Mouse (Mus musculus): ENCODE measurements around the gene Thumpd3.

The Thumpd3 gene

DNA sequence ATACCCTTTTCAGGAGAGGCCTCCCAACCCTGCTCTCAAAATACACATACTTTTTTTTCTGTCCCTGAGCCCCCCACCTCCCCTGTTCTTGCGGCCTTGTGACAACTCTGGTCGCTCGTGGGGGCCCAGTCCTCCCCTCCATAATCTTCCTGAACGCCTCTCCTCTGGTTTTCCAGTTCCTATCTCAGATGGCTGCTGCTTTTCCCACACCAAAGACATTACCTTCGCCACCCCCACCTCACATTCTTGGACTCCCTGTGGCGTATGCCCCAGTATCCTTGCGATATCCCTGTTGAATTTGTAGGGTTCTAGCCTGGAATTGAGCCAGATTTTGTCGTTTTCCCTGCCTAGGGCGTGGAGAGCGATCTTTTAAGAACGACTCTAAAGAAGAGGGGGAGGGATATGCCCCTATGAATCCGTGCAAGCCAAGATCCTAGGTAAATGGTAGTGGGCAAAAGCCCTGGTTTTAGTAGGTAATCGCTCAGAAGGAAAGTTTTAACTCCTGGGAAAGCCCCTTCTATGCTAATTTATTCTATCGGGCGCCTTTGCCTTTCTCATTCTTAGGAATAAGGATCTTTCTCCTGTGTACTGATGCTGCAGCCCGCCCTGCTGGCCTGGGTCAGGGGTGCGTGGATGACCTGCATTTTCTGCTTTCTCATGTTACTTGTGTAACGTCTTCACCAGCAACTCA lies 32.2 kb downstream of the Thumpd3 start:
- DNase-seq (ENCODE audit: low read depth, low spot score), result peak; percentile 9

DNA sequence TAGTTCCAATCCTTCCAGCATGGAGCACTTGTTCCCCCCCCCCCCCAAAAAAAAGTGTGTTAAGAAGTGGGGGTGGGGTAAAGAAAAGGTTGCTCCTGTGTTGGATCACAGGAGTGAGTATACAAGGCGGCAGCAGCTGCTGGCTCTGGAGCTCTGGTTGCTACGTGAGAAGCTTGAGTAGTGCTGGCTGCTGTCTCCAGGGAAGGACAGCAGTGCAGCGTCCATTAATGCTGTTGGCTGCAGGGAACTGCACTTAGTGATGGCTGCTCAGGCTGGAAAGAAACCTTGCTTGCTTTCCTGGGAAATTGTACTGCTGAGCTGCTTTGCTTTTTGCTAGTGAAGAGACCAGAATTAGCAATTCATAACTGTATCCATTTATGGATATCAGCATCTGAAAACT lies 33.5 kb downstream of the Thumpd3 start:
- DNase-seq (ENCODE audit: low read depth, low spot score), result peak; percentile 42

DNA sequence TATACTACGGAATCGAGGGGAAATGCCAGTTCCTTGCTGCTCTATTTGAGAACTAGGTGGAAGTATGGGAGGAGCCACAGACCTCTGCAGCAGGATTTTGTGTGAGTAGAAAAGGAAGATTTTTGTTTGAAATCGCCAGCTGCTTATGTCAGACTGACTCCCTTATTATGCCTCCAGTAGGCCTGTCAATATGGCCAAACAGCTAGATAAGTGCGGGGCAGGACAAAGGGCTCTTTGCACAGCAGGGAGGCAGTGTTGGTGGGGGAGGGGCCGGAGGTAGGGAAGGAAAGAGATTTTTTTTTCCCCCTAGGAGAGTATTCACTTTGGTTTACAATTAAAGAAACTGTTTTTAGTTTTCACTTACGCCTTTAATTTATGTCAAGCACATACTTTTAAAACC lies 36.2 kb downstream of the Thumpd3 start:
- DNase-seq (ENCODE audit: low read depth, low spot score), result no peak

- DNase-seq (ENCODE audit: low read depth, low spot score), result no peak
Measured at GRCm38 (mm10) chr6:113084590-113084989, 38.6 kb downstream of the Thumpd3 start.

DNA sequence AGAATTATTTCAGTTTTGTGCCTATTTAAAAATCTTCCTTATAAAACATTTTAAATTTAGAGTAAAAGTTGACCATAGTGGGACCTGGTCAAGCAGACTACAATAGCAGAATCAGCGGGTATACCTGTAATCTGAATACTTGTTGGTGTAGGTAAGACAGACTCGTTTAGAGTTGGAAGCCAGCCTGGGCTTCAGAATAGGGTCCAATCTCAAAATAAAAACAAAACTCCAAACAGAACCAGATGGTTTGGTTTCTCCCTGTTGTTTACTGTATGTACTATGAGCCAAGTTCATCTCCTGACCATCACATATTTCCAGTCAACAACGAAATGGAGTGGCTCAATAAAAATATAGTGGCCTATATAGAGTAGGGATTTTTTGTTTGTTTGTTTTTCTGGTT lies 47.2 kb downstream of the Thumpd3 start:
- DNase-seq (ENCODE audit: low read depth, low spot score), result no peak

GRCm38 (mm10) chr6:113095547-113095946 lies 49.5 kb downstream of the Thumpd3 start:
- no peak for DNase-seq (ENCODE audit: low read depth, low spot score)

DNA sequence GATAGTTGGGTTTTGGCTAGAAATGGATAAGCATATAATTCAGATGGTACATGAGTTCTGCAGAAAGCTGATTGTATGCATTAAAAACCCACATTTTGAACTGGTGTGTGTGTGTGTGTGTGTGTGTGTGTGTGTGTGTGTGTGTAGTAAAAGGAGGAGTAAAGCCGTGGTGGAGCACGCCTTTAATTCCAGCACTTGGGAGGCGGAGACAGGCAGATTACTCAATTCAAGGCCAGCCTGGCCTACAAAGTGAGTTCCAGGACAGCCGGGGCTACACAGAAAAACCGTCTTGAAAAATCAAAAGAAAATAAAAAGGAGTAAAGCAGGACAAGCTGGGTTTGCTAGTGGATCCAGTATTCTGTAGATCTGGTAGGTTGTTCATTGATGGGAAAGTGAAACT lies 51.6 kb downstream of the Thumpd3 start:
- DNase-seq (ENCODE audit: low read depth, low spot score), result no peak

- no peak for DNase-seq (ENCODE audit: low read depth, low spot score)
Measured at GRCm38 (mm10) chr6:113099640-113100289, 53.7 kb downstream of the Thumpd3 start.

DNA sequence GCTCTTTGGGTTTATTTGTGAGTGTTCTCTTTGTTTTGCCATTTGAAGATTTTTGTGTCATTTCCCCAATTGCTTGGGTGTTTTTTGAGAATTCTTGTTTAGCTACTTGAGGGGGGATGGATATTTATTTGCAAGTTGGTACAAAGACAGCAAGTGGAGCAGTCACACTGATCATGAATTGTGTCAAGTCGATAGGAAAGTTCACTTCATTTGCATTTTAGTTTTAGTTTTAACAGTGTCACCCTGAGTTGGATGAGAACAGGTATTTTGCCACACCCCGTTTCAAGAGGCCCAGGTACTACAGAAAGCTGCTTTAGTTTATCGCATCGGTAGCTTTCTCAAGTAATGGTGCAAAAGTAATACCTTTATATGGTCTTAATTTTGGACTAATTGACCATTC lies 56.5 kb downstream of the Thumpd3 start:
- DNase-seq (ENCODE audit: low read depth, low spot score), result no peak

DNA sequence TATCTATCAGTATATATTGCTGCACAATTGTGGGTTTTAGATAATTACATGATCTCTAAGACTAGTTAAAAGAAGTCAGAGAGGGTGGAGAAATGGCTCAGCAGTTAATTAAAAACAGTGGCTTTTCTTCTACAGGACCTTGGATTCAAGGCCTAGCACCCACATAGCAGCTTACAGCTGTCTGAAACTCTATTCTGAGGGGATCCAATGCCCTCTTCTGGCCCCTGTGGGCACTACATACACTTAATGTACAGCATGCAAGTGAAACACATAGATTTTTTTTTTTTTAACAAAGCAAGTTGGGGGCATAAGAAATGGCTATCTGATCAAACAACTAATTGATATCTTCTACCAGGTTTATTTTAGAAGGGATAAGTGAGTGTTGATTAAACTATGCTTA lies 57.7 kb downstream of the Thumpd3 start:
- peak; percentile 30 for DNase-seq (ENCODE audit: low read depth, low spot score)

GRCm38 (mm10) chr6:113109378-113109777 lies 63.4 kb downstream of the Thumpd3 start:
- no peak for DNase-seq (ENCODE audit: low read depth, low spot score)

GRCm38 (mm10) chr6:113109956-113110355 lies 63.9 kb downstream of the Thumpd3 start:
- no peak for DNase-seq (ENCODE audit: low read depth, low spot score)
